Mouse (Mus musculus) liver, embryonic 18 days (tissue): ENCODE results near the gene Stbd1. TPM values are rescaled to one million over a fixed set of nuclear protein-coding genes. Genes with fewer than 3 reads are reported as not detected.

Experiments used
- polyA plus RNA-seq: library from polyadenylated mRNA; depleted of rRNA; stranded (reverse); fragments of >200 nt; gene quantifications from 2 replicates; pipeline ENCODE4 v1.2.3, GENCODE M21; 2012; rRNA removed

The Stbd1 gene
- polyA plus RNA-seq, result 50.5 and 55.8 TPM in 2 replicates

DNA sequence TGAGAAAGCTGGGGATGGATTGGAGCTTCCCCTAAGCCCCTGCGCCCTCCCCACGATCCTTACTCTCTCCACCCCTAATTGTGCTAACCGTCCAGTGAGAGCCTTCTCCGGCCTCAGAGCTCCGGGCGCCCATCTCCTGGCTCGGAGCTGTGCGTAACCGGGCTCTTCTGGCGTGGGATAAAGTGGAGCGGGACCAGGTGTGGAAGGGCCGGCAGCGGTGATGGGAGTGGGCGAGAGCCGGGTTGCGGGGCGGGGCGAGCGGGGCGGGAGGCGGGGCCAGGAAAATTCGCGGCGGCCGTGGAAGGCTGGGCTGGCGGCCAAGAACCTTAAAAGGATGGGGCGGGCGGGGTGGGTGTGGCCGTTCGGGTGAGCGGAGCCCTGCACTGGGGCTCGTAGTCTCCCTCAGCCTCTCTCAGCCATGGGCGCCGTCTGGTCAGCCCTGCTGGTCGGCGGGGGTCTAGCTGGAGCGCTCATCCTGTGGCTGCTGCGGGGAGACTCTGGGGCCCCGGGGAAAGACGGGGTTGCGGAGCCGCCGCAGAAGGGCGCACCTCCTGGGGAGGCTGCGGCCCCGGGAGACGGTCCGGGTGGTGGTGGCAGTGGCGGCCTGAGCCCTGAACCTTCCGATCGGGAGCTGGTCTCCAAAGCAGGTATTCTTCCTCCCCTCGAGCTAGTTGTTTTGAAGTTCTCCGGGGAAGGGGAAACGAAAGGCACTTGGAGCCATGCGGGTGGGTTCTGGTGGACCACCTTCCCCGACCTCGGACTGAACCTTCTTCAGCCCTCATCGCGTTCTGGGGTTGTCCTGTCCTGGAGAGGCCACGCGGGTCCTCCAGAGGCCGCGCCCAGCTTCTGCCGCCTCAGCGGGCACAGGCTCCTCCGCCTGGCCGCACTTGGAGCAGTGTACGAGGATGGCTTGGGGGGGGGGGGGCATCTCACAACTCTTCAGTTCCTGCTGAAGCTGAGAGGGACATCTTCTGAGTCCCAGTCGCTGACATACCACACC lies at the start of gene Stbd1:
Gene Stbd1 (plus strand): TSS at position 351 of the 1,000 bp plus-strand sequence.

DNA sequence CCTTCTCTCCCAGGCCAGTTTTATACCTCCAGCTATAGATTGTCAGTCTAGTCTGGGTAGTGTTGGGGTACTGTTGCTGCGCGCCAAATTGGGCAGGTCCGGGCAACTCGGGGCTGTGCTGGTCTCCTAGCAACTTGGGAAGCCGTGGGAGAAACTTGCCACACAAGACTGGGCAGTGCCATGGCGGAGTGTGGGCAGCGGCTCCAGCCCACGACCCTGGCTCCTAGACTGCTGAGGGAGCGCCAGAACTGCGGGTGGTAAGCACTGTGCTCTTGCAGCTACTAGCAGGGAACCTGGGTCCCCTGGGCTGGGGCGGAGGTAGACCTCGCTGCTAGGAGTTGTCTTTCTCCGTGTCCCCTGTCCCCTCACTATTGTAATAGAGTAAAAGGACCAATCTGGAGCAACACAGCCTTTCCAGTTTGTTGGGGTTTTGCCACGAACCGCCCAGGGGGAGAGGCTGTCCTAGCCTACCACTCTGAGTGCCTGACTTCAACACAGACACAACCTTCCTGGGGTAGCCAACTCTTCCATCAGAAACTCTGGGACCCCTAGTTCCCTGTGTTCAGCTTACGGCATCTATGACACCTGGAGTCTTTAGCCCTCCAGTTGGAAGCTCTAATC lies 47.8 kb upstream of the Stbd1 start, which contains the start of gene Fam47e:
Gene Fam47e (plus strand): TSS at position 179 of the 621 bp plus-strand sequence.

Other genes starting within 250 kb of the Stbd1 start
- gene Nup54, start 167.8 kb upstream of the Stbd1 start, polyA plus RNA-seq, result 13.8 and 14.5 TPM in 2 replicates
- gene Scarb2, start 96.2 kb upstream of the Stbd1 start, polyA plus RNA-seq, result 16.8 and 17.8 TPM in 2 replicates
- 9.7 and 13.2 TPM in 2 replicates for gene Fam47e, start 48.0 kb upstream of the Stbd1 start, polyA plus RNA-seq
- gene Ccdc158, start 72.2 kb downstream of the Stbd1 start, polyA plus RNA-seq, result 0.30 TPM in 2 replicates
- gene Shroom3, start 80.4 kb downstream of the Stbd1 start, polyA plus RNA-seq, result 1.4 and 1.5 TPM in 2 replicates